Mouse (Mus musculus) midbrain, embryonic 10.5 days (tissue): Measurements from ENCODE around the gene Btbd7. TPM values are rescaled to one million over a fixed set of nuclear protein-coding genes. Genes with fewer than 3 reads are reported as not detected.

ENCODE experiments used
- DNase-seq: peaks from one replicate; pipeline ENCODE4 v3.0.0-alpha.2; 2017; ENCODE audit warnings: low spot score
- H3K27ac ChIP-seq: fragments of 300-500 bp; sonication (generic); replicated peaks from 2 replicates; pipeline ENCODE4 v1.5.1; 2016; ENCODE audit warnings: mild to moderate bottlenecking
- H3K27me3 ChIP-seq: fragments of 300-500 bp; sonication (generic); 2 replicates; pipeline ENCODE4 v1.6.1; 2016; ENCODE audit warnings: low read depth, mild to moderate bottlenecking; ENCODE audit not compliant: poor library complexity, severe bottlenecking
- H3K36me3 ChIP-seq: fragments of 300-500 bp; sonication (generic); 2 replicates; pipeline ENCODE4 v1.6.1; 2016; ENCODE audit warnings: mild to moderate bottlenecking, moderate library complexity
- H3K4me1 ChIP-seq: fragments of 300-500 bp; sonication (generic); 2 replicates; pipeline ENCODE4 v1.6.1; 2016
- H3K4me3 ChIP-seq: fragments of 300-500 bp; sonication (generic); 2 replicates; pipeline ENCODE4 v1.5.1; 2016; ENCODE audit warnings: mild to moderate bottlenecking, moderate library complexity
- H3K9me3 ChIP-seq: fragments of 300-500 bp; sonication (generic); replicated peaks from 2 replicates; pipeline ENCODE4 v1.6.1; 2016; ENCODE audit warnings: mild to moderate bottlenecking
- WGBS: fragments of 180-500 bp; shearing (Covaris S2); methylation state at CpG from one replicate; pipeline ENCODE4 v1.1.7; 2016; 5-methylcytosine and 5-hydroxymethylcytosine counted together
- polyA plus RNA-seq: library from polyadenylated mRNA; unstranded; fragments of >200 nt; fragmentation: Nextera tagmentation; extraction: Ambion mirVana; gene quantifications from 2 replicates; pipeline ENCODE4 v1.2.1, GENCODE M21; 2016

The Btbd7 gene
- 15.8 and 16.4 TPM in 2 replicates for polyA plus RNA-seq

DNA sequence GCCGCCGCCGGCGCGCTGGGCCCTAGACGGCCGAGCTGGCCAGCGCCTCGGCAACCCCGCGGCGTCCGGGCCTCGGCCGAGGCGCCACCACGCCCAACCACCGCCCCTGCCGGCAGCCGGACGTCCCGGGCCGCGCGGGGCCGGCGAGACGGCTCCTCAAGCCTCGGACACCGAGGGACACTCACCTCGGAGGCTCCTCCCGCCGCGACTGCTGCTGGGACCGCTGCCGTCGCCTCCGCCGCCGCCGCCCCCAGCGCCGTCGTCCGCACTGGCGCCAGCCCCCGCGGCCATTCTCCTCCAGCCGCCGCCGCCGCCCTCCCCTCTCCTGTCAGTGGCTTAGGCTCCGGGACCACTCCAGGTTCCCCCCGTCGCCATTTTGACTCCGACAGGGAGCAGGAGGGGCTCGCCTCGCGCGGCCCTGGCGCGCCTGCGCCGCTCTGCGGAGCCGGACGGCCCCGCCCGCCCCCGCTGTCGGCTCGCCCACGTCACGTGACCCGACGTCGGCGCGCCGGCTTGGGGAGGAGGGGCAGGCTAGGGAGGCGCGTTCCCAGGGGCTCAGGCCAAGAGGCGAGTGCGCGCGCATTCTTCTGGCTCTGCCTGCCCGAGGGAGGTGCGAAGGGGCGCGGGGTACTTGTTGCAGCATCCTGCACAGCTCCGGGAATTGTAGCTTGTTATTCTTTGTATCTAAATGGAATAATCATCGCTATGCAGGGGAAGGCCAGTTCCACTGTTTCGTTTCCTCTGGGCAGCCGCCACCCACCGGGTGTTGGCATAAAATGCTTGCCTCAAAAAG, at the start of gene Btbd7:
Gene Btbd7 (minus strand): TSS at position 441 of the 793 bp plus-strand sequence.
- Histone ChIP-seq H3K9me3 (no peaks in the 10 kb centered on the region), H3K27me3 (no peaks in the 10 kb centered on the region), H3K4me3 (peak within 1 kb of the TSS; percentile 95), H3K27ac (peak within 1 kb of the TSS; percentile 98), H3K4me1 (peaks cover 25% of the 10 kb centered on the region), H3K36me3 (no peaks in the 10 kb centered on the region)
- DNase-seq: peak; percentile 98
- WGBS: under 1% methylated on average over 92 of the region's 95 CpGs

DNA sequence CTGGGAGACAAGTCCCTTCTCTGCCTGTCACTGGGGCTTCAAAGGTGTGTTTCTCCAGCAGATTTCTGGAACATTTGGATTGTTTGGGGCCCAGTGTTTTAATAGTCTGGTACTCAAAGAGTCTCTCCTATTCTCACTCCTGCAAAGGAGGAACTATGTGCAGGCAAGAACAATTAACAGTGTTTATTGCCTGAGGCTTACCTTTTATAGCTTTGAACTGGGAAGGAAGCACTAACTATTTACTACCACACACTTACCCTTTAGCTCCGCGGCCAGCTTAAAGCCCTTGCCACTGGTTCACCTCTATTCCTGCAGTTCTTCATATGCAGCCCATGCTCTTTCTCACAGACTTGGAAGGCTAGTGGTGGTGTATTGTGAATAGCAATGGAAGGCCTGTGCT, 37.8 kb upstream of the Btbd7 start:
- Histone ChIP-seq H3K9me3 (no peaks in the 10 kb centered on the region), H3K36me3 (no peaks in the 10 kb centered on the region), H3K4me3 (no peak overlapping the region), H3K4me1 (no peaks in the 10 kb centered on the region), H3K27me3 (no peaks in the 10 kb centered on the region), H3K27ac (no peak overlapping the region)
- 91% methylated on average over 2 of the region's 2 CpGs for WGBS
- DNase-seq: no peak

DNA sequence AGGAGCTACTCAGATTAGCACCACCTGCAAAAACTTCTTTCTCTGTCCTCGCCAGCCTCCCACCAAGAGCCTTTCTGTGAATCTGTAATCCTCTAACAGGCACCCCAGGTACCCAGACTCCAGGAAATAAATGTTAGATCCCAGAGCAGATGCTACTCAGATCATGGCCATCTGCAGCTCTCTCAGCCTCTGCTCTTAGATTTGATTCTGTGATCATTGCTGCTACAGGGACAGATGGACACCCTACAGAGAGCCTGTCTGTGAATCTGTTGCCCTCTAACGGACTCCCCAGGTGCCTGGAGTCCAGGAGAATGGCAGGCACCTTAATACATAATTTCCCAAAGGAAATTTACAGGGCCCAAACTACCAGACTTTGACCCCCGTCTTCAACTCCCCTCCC, 29.9 kb upstream of the Btbd7 start:
- H3K4me1 ChIP-seq: peaks cover 3% of the 10 kb centered on the region; the same call in 1 of the 2 replicates

DNA sequence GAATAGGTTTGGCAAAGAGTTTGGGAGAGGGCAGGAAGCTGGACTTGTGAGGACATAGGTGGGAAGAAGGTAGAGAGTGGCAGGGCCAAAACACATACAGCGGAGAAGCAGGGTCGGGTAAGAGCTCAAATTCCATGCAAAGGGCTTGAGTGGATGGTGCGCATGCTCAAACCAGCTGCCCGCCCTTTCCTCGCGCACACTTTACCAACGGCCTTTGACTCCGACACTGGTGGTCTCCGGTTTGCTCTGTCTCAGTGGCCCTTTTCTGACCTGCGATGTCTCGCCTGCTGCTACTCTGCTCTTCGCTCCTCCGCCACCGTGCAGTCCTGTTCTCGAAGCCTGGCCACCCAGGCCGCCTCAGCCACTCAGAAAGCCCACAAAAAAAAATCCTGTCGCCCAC, 20.8 kb upstream of the Btbd7 start, which contains the start of gene Cox8c:
Gene Cox8c (plus strand): TSS at position 226 of the 400 bp plus-strand sequence.
- Histone ChIP-seq H3K27ac (no peak within 1 kb of the TSS), H3K9me3 (no peaks in the 10 kb centered on the region), H3K36me3 (no peaks in the 10 kb centered on the region), H3K4me1 (no peaks in the 10 kb centered on the region), H3K4me3 (no peak within 1 kb of the TSS), H3K27me3 (no peaks in the 10 kb centered on the region)
- DNase-seq: no peak
- WGBS: 94% methylated on average over 17 of the region's 17 CpGs

More for the DNA sequence above, 29.9 kb upstream of the Btbd7 start:
- Histone ChIP-seq H3K36me3 (no peaks in the 10 kb centered on the region), H3K4me3 (no peak overlapping the region), H3K27ac (no peak overlapping the region), H3K27me3 (no peaks in the 10 kb centered on the region), H3K9me3 (no peaks in the 10 kb centered on the region)
- DNase-seq: no peak
- WGBS: 33% methylated on average over 3 of the region's 3 CpGs

DNA sequence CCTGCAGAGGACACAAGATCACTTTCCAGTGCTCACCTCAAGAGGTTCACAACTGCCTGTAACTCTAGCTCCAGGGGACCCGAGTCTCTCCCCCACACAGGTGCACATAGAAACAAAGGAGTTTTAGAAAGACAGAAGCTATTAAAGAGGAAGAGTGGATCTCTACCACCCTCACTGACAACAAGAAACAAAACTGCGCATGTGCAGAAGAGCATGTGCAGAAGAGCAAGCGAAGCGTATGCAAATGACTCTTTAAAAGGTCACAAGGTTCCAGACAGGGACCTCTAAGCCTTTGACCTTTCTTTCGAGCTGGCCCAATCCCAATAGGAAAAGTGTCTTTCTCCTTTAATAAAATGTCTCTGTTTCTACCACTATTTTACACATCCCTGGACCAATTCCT, 10.3 kb upstream of the Btbd7 start:
- 53% methylated on average over 5 of the region's 5 CpGs for WGBS
- H3K9me3 ChIP-seq: no peaks in the 10 kb centered on the region
- H3K4me1 ChIP-seq: peaks cover 18% of the 10 kb centered on the region
- DNase-seq: no peak
- 0 out of 2 replicates have a peak, but pooled peaks cover 5% of the 10 kb centered on the region for H3K27me3 ChIP-seq
- H3K4me3 ChIP-seq: no peak overlapping the region
- no peaks in the 10 kb centered on the region for H3K36me3 ChIP-seq
- no peak overlapping the region for H3K27ac ChIP-seq

DNA sequence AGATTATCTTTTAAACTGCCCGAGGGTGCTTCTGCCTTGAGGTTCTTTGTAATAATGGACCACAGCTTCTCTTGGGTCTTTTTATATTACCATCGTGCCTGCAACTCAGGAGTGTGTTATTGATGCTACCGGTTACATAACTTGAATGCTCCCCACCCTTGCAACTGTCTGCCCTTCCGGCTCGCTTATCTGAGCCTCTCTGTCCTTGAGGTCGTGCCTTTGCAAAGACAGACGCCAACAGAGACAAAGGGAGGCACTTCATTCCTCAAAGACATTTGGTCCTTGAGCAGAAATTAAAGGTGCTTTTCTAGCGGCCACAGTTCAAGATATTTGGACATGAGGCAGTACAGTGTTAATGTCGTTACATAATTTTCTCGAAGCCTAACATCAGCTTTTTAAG, 9.1 kb upstream of the Btbd7 start:
- 58% methylated on average over 10 of the region's 10 CpGs for WGBS
- no peak for DNase-seq
- H3K27me3 ChIP-seq: 0 out of 2 replicates have a peak, but pooled peaks cover 5% of the 10 kb centered on the region
- no peaks in the 10 kb centered on the region for H3K9me3 ChIP-seq
- peaks cover 18% of the 10 kb centered on the region for H3K4me1 ChIP-seq
- H3K36me3 ChIP-seq: no peaks in the 10 kb centered on the region
- H3K27ac ChIP-seq: no peak overlapping the region
- no peak overlapping the region for H3K4me3 ChIP-seq

DNA sequence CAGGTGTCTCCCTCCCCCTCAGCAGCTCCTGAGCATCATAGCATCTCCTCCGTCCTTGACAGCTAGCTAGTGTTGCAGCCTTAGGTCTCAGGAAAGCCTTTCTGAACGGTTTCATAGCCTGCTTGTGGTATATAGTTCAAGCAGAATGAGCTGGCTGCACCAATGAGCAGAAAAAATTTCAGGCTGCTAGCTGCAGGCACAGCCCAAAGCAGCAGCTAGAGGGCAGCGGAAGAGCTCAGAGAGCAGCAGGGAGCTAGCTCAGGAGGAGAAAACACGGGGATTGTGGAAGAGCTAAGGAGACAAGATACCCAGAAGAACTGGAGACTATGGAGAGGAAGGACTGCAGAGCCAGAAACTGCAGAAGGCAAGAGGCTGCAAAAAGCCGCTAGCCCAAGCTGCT, 7.5 kb upstream of the Btbd7 start:
- H3K4me3 ChIP-seq: no peak overlapping the region
- no peak overlapping the region for H3K27ac ChIP-seq
- 0 out of 2 replicates have a peak, but pooled peaks cover 5% of the 10 kb centered on the region for H3K27me3 ChIP-seq
- H3K4me1 ChIP-seq: peaks cover 18% of the 10 kb centered on the region
- no peaks in the 10 kb centered on the region for H3K36me3 ChIP-seq
- H3K9me3 ChIP-seq: no peaks in the 10 kb centered on the region
- DNase-seq: no peak
- WGBS: 12% methylated on average over 5 of the region's 5 CpGs

DNA sequence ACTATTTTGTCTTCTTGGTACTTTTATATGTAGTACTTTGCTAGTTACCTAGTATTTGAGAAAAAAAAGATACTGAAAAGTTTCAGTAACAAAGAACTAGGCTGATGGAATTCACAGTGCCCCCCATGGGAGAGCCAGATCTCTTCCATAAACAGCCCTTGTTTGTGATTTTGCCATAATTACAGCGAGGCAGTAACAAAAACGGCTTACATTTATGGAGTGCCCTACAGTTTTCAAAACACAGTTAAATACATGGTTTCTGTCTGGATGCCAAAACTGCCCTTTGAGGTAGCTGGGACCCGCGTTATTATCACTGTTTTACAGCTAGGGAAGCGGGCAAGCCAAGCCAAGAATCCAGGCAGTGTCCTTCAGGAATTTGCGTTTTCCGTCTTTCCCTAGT, 630 bp upstream of the Btbd7 start:
- no peaks in the 10 kb centered on the region for H3K9me3 ChIP-seq
- WGBS: 37% methylated on average over 7 of the region's 7 CpGs
- no peak for DNase-seq
- peak overlapping the region; percentile 95 for H3K4me3 ChIP-seq
- no peaks in the 10 kb centered on the region for H3K27me3 ChIP-seq
- peaks cover 25% of the 10 kb centered on the region for H3K4me1 ChIP-seq
- H3K36me3 ChIP-seq: no peaks in the 10 kb centered on the region
- peak overlapping the region; percentile 98 for H3K27ac ChIP-seq

DNA sequence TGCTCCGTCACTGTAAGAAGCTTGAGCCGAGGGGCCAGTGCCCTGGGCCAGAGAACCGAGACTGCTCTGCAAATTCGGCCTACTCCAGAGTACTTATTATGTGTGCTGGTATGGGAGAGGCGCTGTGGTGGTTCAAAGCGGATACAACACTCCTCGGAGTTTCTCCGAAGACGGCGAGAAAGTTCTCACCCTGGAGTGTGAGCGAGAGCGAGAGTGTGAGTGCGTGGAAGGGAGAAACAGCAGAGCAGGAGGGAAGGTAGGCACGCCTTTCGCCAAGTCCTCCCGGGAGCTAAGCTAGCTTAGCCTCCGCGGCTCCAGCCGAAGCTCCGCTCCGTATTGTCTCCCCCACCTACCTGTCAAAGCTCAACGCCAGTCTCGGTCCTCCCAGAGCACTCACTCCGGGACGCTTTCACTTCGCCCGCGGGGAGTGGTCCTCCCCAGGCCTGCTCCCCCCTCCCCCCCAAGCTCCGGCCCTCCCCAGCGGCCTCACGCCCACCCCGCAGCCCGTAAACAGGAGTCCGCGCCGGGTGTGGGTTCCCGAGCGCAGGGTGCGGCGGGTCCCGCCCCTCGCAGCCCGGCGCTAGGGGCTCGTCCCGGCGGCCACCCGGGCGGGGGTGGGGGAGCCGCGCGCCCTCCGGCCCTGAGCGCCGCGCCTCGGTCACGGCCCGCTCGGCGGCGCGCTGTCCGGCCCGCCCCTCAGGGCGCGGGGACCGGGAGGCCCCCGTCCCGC, 805 bp downstream of the Btbd7 start:
- Histone ChIP-seq H3K27me3 (no peaks in the 10 kb centered on the region), H3K9me3 (no peaks in the 10 kb centered on the region), H3K36me3 (no peaks in the 10 kb centered on the region), H3K27ac (peak overlapping the region; percentile 98), H3K4me1 (peaks cover 25% of the 10 kb centered on the region), H3K4me3 (peak overlapping the region; percentile 95)
- under 1% methylated on average over 65 of the region's 70 CpGs for WGBS
- peak; percentile 68 for DNase-seq

DNA sequence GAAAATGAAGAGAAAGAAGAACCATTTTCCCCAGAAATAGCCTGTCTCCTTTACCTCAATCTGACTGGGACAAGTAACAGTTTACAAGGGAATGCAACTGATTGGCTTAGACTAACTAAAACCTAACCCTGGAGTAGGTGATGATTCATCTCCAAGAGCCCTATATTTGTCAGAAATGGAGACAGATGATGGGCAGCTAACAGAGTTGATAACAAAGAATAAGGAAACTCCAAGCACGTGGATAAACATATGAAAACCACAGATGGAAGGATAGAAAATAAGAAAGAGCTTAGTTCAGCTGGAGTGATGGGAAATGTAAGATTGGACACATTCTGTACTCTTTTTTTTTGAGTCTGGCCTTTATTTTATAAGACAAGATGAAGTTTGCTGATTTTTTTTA, 7.7 kb downstream of the Btbd7 start:
- peaks cover 3% of the 10 kb centered on the region; the same call in 1 of the 2 replicates for H3K4me1 ChIP-seq
- no peaks in the 10 kb centered on the region for H3K9me3 ChIP-seq
- H3K27me3 ChIP-seq: no peaks in the 10 kb centered on the region
- H3K36me3 ChIP-seq: peaks cover 14% of the 10 kb centered on the region
- H3K4me3 ChIP-seq: no peak overlapping the region
- WGBS: 88% methylated on average over 1 of the region's 1 CpGs
- H3K27ac ChIP-seq: no peak overlapping the region
- DNase-seq: no peak

DNA sequence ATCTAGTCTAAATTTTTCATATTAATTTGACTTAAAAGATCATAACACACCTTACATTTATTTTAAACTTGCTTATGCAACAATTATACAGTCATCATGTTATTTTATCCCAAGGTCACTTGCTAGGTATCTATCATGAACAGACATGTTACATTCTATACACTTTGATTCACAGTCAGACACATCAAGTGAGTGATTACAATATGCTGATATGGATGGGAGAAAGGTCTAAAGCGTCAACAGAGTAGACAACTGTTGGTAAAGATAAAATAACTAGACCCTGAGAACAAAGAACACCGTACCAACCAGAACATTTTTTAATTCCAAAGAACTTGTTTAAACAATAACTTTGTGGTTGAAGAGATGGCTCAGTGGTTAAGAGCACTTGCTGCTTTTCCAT, 8.5 kb downstream of the Btbd7 start:
- Histone ChIP-seq H3K27me3 (no peaks in the 10 kb centered on the region), H3K36me3 (peaks cover 14% of the 10 kb centered on the region), H3K27ac (no peak overlapping the region), H3K9me3 (no peaks in the 10 kb centered on the region), H3K4me3 (no peak overlapping the region), H3K4me1 (no peaks in the 10 kb centered on the region)
- 96% methylated on average over 2 of the region's 2 CpGs for WGBS
- no peak for DNase-seq

DNA sequence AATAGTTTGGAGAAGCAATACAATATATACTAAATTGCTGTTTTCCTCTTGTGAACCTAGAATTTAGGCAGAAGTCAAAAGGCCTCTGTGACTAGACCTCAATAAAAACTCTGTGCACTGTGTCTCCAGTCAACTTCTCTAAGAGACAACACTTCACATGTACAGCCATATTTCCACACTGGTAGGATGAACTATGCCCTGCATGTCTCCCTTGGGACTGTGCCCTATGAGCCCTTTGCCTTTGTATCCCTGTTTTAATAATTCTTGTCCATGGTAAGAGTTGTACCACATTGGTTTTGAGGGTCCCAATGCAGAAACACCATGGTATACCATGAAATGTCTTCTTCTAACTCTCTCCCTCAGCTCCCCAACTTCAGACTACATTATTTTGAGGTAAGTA, 17.5 kb downstream of the Btbd7 start:
- 0 out of 2 replicates have a peak, but pooled peaks cover under 1% of the 10 kb centered on the region for H3K9me3 ChIP-seq

DNA sequence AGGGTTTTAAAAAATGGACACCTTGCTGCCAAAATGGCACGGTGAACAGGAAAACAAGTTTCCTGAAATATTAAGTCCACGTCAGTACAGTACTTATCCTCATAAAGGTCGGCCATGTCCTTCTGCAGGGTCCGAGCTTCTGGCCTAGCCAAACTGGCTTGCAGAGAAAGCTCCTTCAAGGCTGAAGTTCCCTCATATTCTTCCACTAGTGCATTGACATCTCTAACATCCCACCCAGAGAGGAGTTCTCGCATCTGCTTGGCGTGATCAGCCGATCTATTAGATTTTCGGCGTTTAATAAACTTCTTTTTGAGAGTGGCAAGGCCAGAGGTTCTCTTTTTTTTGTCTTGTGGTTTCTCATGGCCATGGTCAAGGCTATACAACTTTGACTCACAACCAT, 40.0 kb downstream of the Btbd7 start:
- H3K27ac ChIP-seq: no peak overlapping the region
- H3K4me3 ChIP-seq: no peak overlapping the region
- no peaks in the 10 kb centered on the region for H3K4me1 ChIP-seq
- DNase-seq: no peak
- no peaks in the 10 kb centered on the region for H3K9me3 ChIP-seq
- no peaks in the 10 kb centered on the region for H3K27me3 ChIP-seq
- peaks cover 32% of the 10 kb centered on the region for H3K36me3 ChIP-seq
- 96% methylated on average over 9 of the region's 9 CpGs for WGBS

More for the DNA sequence above, 17.5 kb downstream of the Btbd7 start:
- Histone ChIP-seq H3K27me3 (no peaks in the 10 kb centered on the region), H3K36me3 (no peaks in the 10 kb centered on the region; the same call in 1 of the 2 replicates), H3K4me1 (no peaks in the 10 kb centered on the region), H3K27ac (no peak overlapping the region), H3K4me3 (no peak overlapping the region)
- DNase-seq: no peak
